8 mouse cellular contexts compared by ENCODE assay signal in the genomic region with DNA sequence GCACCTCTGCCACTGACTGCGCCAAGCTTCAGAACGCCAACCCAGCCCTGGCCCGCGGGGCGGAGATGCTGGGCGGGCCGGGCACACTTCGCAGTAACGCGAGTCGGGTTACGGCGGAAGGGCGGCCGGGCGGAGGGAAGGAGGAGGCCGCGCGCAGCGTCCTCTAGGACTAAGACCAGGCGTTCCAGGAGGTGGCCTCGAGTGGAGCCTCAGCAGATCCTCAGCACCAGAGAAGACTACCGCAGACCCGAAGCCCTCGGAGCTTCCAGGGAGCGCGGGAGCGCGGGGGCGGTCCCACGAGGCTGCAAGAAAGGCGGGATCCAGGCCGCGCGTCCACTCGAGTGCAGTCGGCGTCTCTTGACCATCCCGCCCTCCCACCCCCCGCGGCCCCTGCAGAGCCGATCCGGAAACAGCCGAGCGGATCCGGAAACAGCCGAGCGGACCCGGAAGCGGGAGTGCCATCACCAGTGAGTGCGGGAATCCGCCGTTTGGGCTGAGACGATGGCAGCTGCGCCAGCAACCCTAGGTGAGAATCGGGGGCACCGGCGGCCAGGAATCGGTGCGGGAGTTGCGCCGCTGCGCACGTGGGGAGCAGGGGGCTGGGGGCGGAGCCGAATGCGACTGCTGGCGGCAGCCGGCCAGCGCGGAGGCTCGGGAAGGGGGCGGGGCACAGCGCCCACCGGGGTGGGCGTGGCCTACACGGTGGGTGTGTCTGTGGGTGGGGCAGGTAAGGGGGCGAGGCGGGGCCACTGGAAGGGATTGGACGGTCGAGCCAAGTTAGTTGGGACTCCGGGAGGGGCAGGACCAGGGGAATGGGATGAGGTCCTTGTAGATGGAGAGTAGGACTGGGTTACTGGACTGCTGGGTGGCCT. TPM values are rescaled to one million over a fixed set of nuclear protein-coding genes. Genes with fewer than 3 reads are reported as not detected.
DNase-seq lines count a peak whose midpoint lies in the region; ATAC-seq and TF ChIP-seq lines count a peak whose summit lies in the region.

A gene (plus strand): TSS at position 129 of the 872 bp plus-strand sequence.

- H3K27ac ChIP-seq in forebrain, embryonic 15.5 days (replicated peaks), result peak within 1 kb of the TSS; percentile 85

- peak; percentile 85 for DNase-seq in ES-CJ7 (ENCODE audit: low read depth, low spot score)
- peak; percentile 97 for DNase-seq in cerebellum, adult 11 months
- peak; percentile 87 for DNase-seq in heart, postnatal 25 days (ENCODE audit: low spot score)
- DNase-seq in layer of hippocampus, adult 18-20 months (ENCODE audit: low spot score in 2 of 2), result peak; percentile 85 to 95
- peak; percentile 98 for DNase-seq in lung, adult 2 months
- DNase-seq in thymus, adult 18-20 months, result peak; percentile 81 to 87

- WGBS in forebrain, embryonic 15.5 days, result under 1% methylated on average over 80 of the region's 82 CpGs
- WGBS in lung, adult 2 months, result under 1% methylated on average over 82 of the region's 82 CpGs

- no peaks in the 10 kb centered on the region for H3K36me3 ChIP-seq in forebrain, embryonic 15.5 days

- no peaks in the 10 kb centered on the region for H3K9me3 ChIP-seq in forebrain, embryonic 15.5 days

- no peaks in the 10 kb centered on the region for H3K27me3 ChIP-seq in forebrain, embryonic 15.5 days

- TF ChIP-seq POLR2A in lung, adult 2 months (IDR thresholded peaks at IDR 0.05; ENCODE audit: borderline replicate concordance, extremely low read depth, low read depth, low read length), result peak; percentile 58; the same call in 1 of the 2 replicates

- H3K9ac ChIP-seq in forebrain, embryonic 15.5 days (replicated peaks), result peak within 1 kb of the TSS; percentile 86

- peak within 1 kb of the TSS; percentile 59 for H3K4me3 ChIP-seq in forebrain, embryonic 15.5 days
- H3K4me3 ChIP-seq in lung, adult 2 months (replicated peaks; ENCODE audit: extremely low read depth, low read depth, low read length), result peak within 1 kb of the TSS; percentile 98

- TF ChIP-seq CTCF in lung, adult 2 months (IDR thresholded peaks at IDR 0.05; ENCODE audit: insufficient read depth, low read length), result no peak

- H3K4me2 ChIP-seq in forebrain, embryonic 15.5 days (replicated peaks), result peak within 1 kb of the TSS; percentile 90

- H3K4me1 ChIP-seq in forebrain, embryonic 15.5 days, result peaks cover 16% of the 10 kb centered on the region
- peaks cover 9% of the 10 kb centered on the region for H3K4me1 ChIP-seq in lung, adult 2 months (ENCODE audit: control insufficient read depth, insufficient read depth, low read length)

- intact Hi-C loops in heart, postnatal 25 days (cut with DNase I), result no loop called here

- peak; percentile 94 for ATAC-seq in forebrain, embryonic 15.5 days (replicated peaks)
- ATAC-seq in neutrophil, adult 5-6 weeks (ENCODE audit: extremely low read depth, insufficient number of reproducible peaks, low FRiP score, poor library complexity, severe bottlenecking), result peak; percentile 62

RNA-seq across cellular contexts. Expression of the gene that starts here (rescaled TPM):
- polyA plus RNA-seq in forebrain, embryonic 15.5 days (2015; fragmentation: Nextera tagmentation; extraction: Ambion mirVana), result 23.6 and 26.9 TPM in 2 replicates
- 1 to 10 TPM; 4.6 to 4.9 TPM for total RNA-seq in heart, postnatal 25 days (2021)
- 10 to 100 TPM; 14.2 to 15.2 TPM for total RNA-seq in layer of hippocampus, adult 18-20 months (2021)
- 31.4 and 33.2 TPM in 2 replicates for polyA plus RNA-seq in lung, adult 2 months (2012; rRNA removed)
- 117 and 130 TPM in 2 replicates for total RNA-seq in neutrophil, adult 5-6 weeks (2017)

Comparison
In these comparisons a context has a peak if more than half of its experiments do, and no peak if none do; other contexts are left out.
1. Peak in every context shown above with its lines: DNase-seq, ATAC-seq, H3K4me3 ChIP-seq and H3K27ac ChIP-seq.